Mouse (Mus musculus) bone marrow macrophage, adult 2 months (primary cell): ENCODE measurements around the gene Trem1. TPM values are rescaled to one million over a fixed set of nuclear protein-coding genes. Genes with fewer than 3 reads are reported as not detected.

Experiments
- H3K27ac ChIP-seq: 2 replicates; pipeline ENCODE4 v1.5.1; 2012; ENCODE audit warnings: low read depth, low read length; ENCODE audit not compliant: insufficient read depth
- H3K4me1 ChIP-seq: 2 replicates; pipeline ENCODE4 v1.6.1; 2012; ENCODE audit warnings: low read length; ENCODE audit not compliant: control insufficient read depth, insufficient read depth
- H3K4me3 ChIP-seq: 2 replicates; pipeline ENCODE4 v1.5.1; 2012; ENCODE audit warnings: mild to moderate bottlenecking, low read length, moderate library complexity; ENCODE audit not compliant: insufficient read depth
- CTCF ChIP-seq: IDR thresholded peaks from 2 replicates; pipeline ENCODE4 v1.5.1; 2012; ENCODE audit warnings: low read depth, mild to moderate bottlenecking, low read length, moderate library complexity
- POLR2A ChIP-seq: IDR thresholded peaks from 2 replicates; pipeline ENCODE4 v1.6.1; 2012; ENCODE audit warnings: mild to moderate bottlenecking, low read depth, low read length, borderline replicate concordance
- polyA plus RNA-seq: library from polyadenylated mRNA; stranded (reverse); fragments of >200 nt; gene quantifications from 2 replicates; pipeline ENCODE4 v1.2.4, GENCODE M21; 2012; ENCODE audit not compliant: missing spikeins, insufficient read depth, insufficient read length

Gene Trem1
- polyA plus RNA-seq, 1 experiment = not detected

DNA sequence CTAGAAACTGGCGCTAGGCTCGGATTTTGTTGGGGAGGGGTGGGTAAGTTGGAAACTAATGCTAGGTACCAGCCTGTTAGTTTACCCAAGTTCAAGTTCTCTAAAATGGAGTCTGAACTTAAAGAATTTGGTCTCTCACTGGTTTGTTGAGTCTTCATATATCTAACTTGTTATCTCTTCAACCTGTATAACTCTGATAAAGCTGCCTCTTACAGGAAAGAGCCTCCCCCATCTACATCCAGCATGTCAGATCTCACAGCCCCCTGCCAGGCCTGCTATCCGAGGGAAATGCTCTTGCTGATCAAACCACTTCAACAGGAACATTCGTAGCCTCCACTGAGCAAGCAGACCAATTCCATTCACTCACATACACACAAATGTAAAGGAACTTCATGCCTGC, 46.4 kb downstream of the Trem1 start:
- TF ChIP-seq POLR2A (no peak), CTCF (no peak)
- Histone ChIP-seq H3K4me1 (peaks cover 10% of the 10 kb centered on the region), H3K4me3 (no peak overlapping the region), H3K27ac (no peak overlapping the region)

DNA sequence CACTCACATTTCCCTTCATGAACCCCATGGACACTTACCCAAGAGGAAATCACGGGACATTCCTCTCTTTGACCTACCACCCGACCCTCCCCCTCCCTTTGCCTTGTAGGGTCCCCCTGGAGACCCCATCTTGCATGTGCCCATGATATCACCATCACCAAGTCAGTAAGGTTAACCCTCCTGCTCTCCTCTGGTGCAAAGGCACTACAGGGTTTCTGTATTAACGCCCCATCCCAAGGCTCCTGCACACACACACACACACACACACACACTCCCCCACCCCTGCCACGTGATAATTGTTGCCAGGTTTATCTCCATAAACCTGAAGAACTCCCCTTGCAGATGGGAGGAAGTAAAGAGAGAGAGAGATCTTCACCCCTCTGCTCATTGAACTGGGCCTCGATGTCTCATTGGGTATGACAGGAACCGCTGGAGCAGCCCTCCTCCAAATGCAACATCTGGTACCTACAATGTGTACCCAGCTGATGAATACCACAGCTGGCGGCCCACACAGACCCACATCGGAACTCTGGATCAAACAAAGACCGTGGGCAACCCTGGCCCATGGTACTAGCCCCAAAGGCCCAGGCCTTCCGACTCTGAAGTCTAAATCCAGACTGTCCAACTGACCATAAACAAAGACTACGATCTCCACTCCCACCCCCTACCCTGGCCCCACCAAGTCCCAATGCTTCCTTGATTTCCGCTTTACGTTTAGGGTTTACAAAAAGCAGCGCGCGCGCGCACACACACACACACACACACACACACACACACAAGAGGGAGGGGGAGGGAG, 48.6 kb downstream of the Trem1 start:
- Histone ChIP-seq H3K4me1 (peaks cover 11% of the 10 kb centered on the region), H3K4me3 (no peak overlapping the region), H3K27ac (no peak overlapping the region)
- no peak for TF ChIP-seq POLR2A
- TF ChIP-seq CTCF = no peak

DNA sequence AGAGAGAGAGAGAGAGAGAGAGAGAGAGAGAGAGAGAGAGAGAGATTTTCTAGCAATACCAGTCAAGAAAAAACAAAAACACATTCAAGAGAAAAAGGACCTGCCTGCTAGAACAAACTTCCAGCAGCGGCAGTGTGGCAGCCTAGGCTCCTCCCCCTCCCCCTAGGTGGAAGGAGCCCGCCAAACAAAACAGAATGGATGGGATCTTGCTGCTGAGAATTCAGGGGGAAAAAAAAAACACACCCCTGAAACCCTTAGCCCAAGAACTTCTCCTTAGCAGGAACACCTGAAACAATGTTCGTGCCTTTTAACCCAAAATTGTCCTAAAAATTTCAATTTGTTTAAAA, 49.1 kb downstream of the Trem1 start:
- Histone ChIP-seq H3K4me1 (peaks cover 14% of the 10 kb centered on the region), H3K27ac (no peak overlapping the region), H3K4me3 (no peak overlapping the region)
- TF ChIP-seq POLR2A (no peak), CTCF (no peak)

- no peak overlapping the region for H3K27ac ChIP-seq
- peaks cover 12% of the 10 kb centered on the region for H3K4me1 ChIP-seq
- no peak for TF ChIP-seq CTCF
- no peak for TF ChIP-seq POLR2A
- H3K4me3 ChIP-seq = no peak overlapping the region
These were observed 54.2 kb downstream of the Trem1 start for GRCm38 (mm10) chr17:48286765-48287164.

DNA sequence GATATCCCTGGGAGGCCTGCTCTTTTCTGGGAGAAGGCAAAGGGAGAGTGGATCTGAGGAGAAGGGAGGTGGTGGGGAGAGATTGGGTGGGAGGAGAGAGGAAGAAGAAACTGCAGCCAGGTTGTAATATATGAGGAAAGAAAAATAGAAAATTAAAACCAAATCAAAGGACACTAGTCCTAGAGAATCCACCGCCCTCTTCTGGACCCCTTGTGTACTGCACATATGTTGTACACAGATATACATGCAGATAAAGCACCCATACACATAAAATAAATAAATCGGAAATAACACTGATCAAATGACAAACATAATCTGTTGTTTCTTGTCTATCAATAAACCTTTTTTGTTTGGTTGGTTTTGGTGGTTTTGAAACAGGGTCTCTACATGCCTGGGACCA, 54.7 kb downstream of the Trem1 start:
- Histone ChIP-seq H3K4me1 (peaks cover 12% of the 10 kb centered on the region), H3K27ac (no peak overlapping the region), H3K4me3 (no peak overlapping the region)
- TF ChIP-seq CTCF = no peak
- no peak for TF ChIP-seq POLR2A

DNA sequence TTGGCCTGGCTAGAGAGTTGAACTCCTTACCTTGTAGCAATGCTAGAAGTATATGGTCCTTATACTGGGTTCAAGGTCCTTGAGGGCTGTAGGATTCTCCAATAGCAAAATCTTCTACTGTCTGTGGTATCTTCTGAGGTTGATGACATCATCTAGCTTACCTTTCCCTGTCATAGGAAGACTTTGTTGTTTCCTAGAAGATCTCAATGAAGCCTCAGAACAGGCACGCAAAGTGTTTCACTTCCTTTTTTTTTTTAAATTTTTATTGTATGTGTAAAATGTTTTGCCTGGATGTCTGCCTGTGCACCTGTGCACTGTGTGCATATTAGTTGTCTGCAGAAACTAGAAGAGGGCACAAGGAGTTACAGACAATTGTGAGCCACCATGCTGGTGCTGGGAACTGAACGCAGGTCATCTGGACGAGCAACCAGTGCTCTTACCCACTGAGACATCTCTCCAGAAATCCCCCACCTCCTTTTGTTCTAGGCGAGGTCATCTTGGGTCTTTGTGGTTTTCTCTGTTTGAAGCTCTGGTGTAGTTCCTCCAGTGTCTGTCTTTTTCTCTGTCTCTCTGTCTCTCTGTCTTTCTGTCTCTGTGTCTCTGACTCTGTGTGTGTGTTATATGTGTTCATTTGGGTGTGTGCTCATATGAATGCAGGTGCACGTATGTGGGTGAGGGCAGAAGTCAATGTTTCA, 61.1 kb downstream of the Trem1 start:
- Histone ChIP-seq H3K27ac (no peak overlapping the region), H3K4me3 (no peak overlapping the region)
- no peak for TF ChIP-seq CTCF
- TF ChIP-seq POLR2A = no peak

More for the DNA sequence above, 61.1 kb downstream of the Trem1 start:
- H3K4me1 ChIP-seq = peaks cover 10% of the 10 kb centered on the region

Other genes starting within 250 kb of the Trem1 start
- not detected in 2 replicates for gene 1700122O11Rik, start 194.5 kb upstream of the Trem1 start, polyA plus RNA-seq
- not detected in 2 replicates for gene 1700067P10Rik, start 143.4 kb upstream of the Trem1 start, polyA plus RNA-seq
- gene 9830107B12Rik, start 86.5 kb upstream of the Trem1 start, polyA plus RNA-seq = not detected in 2 replicates
- 11.0 and 14.9 TPM in 2 replicates for gene A530064D06Rik, start 65.5 kb upstream of the Trem1 start, polyA plus RNA-seq
- not detected in 2 replicates for gene Trem3, start 15.0 kb downstream of the Trem1 start, polyA plus RNA-seq
- gene Treml4, start 31.5 kb downstream of the Trem1 start, polyA plus RNA-seq = 0.45 and 0.63 TPM in 2 replicates
- 0.48 and 0.56 TPM in 2 replicates for gene Treml2, start 66.7 kb downstream of the Trem1 start, polyA plus RNA-seq
- gene B430306N03Rik, start 83.4 kb downstream of the Trem1 start, polyA plus RNA-seq = 18.8 and 19.0 TPM in 2 replicates
- 859 and 887 TPM in 2 replicates for gene Trem2, start 113.6 kb downstream of the Trem1 start, polyA plus RNA-seq
- 7.6 TPM in 2 replicates for gene Treml1, start 127.1 kb downstream of the Trem1 start, polyA plus RNA-seq
- gene Nfya, start 177.1 kb downstream of the Trem1 start, polyA plus RNA-seq = 62.7 and 63.7 TPM in 2 replicates
- 29.3 and 38.4 TPM in 2 replicates for gene Oard1, start 177.2 kb downstream of the Trem1 start, polyA plus RNA-seq
- gene Apobec2, start 200.2 kb downstream of the Trem1 start, polyA plus RNA-seq = not detected in 2 replicates
- gene Tspo2, start 218.8 kb downstream of the Trem1 start, polyA plus RNA-seq = not detected in 2 replicates
- not detected in 2 replicates for gene Unc5cl, start 222.1 kb downstream of the Trem1 start, polyA plus RNA-seq